Mouse (Mus musculus) adrenal gland, postnatal 10 days (tissue): ENCODE data around the gene Fbxo21. TPM values are rescaled to one million over a fixed set of nuclear protein-coding genes. Genes with fewer than 3 reads are reported as not detected.

Experiments
- DNase-seq: peaks from one replicate; pipeline ENCODE4 v3.0.0; 2021; ENCODE audit warnings: mixed read lengths
- total RNA-seq, 2 experiments: library from RNA; stranded (reverse); gene quantifications; 2 replicates each; pipeline ENCODE4 v1.2.3; 2021

Fbxo21 gene
- total RNA-seq, 2 experiments from 2014 or later = 114 to 115 TPM

- no peak for DNase-seq
These were observed 2.6 kb downstream of the Fbxo21 start for GRCm38 (mm10) chr5:117979082-117979481.

GRCm38 (mm10) chr5:117980921-117981320, 4.4 kb downstream of the Fbxo21 start:
- no peak for DNase-seq

- no peak for DNase-seq
These were observed 5.4 kb downstream of the Fbxo21 start for GRCm38 (mm10) chr5:117981943-117982342.

GRCm38 (mm10) chr5:117986327-117986726, 9.8 kb downstream of the Fbxo21 start:
- DNase-seq = peak; percentile 65

GRCm38 (mm10) chr5:117987891-117988290, 11.4 kb downstream of the Fbxo21 start:
- DNase-seq = no peak

- no peak for DNase-seq
These were observed 11.8 kb downstream of the Fbxo21 start for GRCm38 (mm10) chr5:117988367-117988766.

GRCm38 (mm10) chr5:117989773-117990172, 13.2 kb downstream of the Fbxo21 start:
- peak; percentile 73 for DNase-seq

- no peak for DNase-seq
These were observed 14.4 kb downstream of the Fbxo21 start for GRCm38 (mm10) chr5:117990957-117991356.

- DNase-seq = no peak
These were observed 17.0 kb downstream of the Fbxo21 start for GRCm38 (mm10) chr5:117993550-117993949.

- DNase-seq = peak; percentile 55
These were observed 18.9 kb downstream of the Fbxo21 start for GRCm38 (mm10) chr5:117995372-117995901.

GRCm38 (mm10) chr5:117995911-117996310, 19.4 kb downstream of the Fbxo21 start:
- DNase-seq = no peak

- no peak for DNase-seq
These were observed 20.1 kb downstream of the Fbxo21 start for GRCm38 (mm10) chr5:117996581-117996980.

GRCm38 (mm10) chr5:117997434-117997970, 21.0 kb downstream of the Fbxo21 start:
- DNase-seq = no peak

GRCm38 (mm10) chr5:117999061-117999460, 22.5 kb downstream of the Fbxo21 start:
- no peak for DNase-seq

- DNase-seq = no peak
These were observed 23.1 kb downstream of the Fbxo21 start for GRCm38 (mm10) chr5:117999584-117999983.

- DNase-seq = peak; percentile 80
These were observed 25.5 kb downstream of the Fbxo21 start for GRCm38 (mm10) chr5:118002059-118002458.

- peak; percentile 82 for DNase-seq
These were observed 28.1 kb downstream of the Fbxo21 start for GRCm38 (mm10) chr5:118004619-118005018.

GRCm38 (mm10) chr5:118005728-118006127, 29.2 kb downstream of the Fbxo21 start:
- peak; percentile 74 for DNase-seq

GRCm38 (mm10) chr5:118008344-118008743, 31.8 kb downstream of the Fbxo21 start:
- DNase-seq = peak; percentile 58

- DNase-seq = no peak
These were observed 34.3 kb downstream of the Fbxo21 start for GRCm38 (mm10) chr5:118010872-118011271.

GRCm38 (mm10) chr5:118011796-118012195, 35.3 kb downstream of the Fbxo21 start:
- no peak for DNase-seq

GRCm38 (mm10) chr5:118015028-118015427, 38.5 kb downstream of the Fbxo21 start:
- DNase-seq = peak; percentile 96

- peak; percentile 63 for DNase-seq
These were observed 39.1 kb downstream of the Fbxo21 start for GRCm38 (mm10) chr5:118015669-118016068.

- no peak for DNase-seq
These were observed 41.0 kb downstream of the Fbxo21 start for GRCm38 (mm10) chr5:118017527-118017926.
